Mouse (Mus musculus): Measurements from ENCODE around the gene Serinc1.

DNA sequence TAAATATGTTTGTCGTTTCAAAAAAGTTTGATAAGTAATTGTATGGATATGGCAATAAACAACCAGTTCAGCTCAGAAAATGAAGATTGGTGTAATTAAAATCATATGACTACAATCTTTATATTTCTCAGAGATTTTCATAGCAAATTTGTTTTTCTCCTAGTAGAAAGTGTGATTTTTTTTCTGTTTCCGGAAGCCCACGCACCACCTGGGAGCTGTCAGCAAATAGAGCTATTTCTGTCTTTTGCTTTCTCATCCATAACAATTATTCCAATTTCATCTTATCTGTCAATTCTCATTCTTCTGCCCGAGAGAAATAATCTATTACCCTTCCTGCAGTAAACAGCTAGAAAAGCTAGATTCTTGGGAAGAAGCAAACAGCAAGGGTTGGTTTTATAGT, 17.3 kb upstream of the Serinc1 start:
- TF ChIP-seq EP300 (optimal IDR thresholded peaks at IDR 0.05), result no peak
- no peak for TF ChIP-seq CTCF (IDR thresholded peaks at IDR 0.05; ENCODE audit: low read depth)
